Mouse (Mus musculus): Measurements from ENCODE around the gene Sspn. TPM values are rescaled to one million over a fixed set of nuclear protein-coding genes. Genes with fewer than 3 reads are reported as not detected.

Gene Sspn
- total RNA-seq (2023): under 1 TPM in 1 of 2 experiments, not detected in 1; 0.13 TPM

DNA sequence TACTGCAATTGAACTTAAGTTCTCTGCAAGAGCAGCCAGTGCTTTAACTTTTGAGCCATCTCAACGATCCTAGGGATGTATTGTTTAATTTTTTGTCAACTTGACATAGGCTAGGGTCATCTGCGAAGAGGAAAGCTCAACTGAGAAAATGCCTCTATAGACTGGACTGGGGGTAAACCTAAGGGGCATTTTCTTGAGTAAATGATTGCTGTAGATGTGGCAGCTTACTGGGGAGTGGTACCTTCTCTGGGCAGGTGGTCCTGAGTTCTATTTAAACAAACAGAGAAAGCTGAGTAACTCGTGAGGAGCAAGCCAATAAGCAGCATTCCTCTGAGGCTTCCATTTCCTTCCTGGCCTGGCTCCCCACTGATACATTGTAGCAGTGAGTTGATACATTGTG is at the start of gene Sspn:
Gene Sspn, plus strand, starts transcription at position 301 of the 400 bp plus-strand sequence.

Other genes starting within 250 kb of the Sspn start
- gene Rassf8, start 184.9 kb upstream of the Sspn start, total RNA-seq (2023): 1 to 10 TPM; 4.9 to 9.7 TPM
- under 1 TPM; 0.13 to 0.20 TPM for gene Bhlhe41, start 66.1 kb upstream of the Sspn start, total RNA-seq (2023)